ENCODE assay signal across 21 mouse cellular contexts in the genomic region with DNA sequence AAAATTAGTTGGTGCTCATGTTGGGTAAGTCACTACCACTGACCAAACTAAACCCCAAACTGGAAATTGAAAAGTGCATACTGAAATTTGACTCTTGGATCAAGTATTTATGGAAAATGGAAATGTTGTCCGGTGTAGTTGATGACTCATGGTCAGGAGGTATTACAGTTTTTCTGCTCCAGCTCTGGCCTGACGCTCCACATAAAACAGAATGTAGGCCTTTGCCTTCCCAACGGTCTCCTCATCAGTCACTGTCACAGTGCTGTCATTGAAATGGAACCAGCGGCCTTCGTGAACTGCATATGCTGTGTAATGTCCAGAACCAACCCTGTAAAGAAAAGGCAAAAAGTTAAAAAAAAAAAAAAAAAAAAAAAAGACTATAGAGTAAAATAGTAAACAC. TPM values are rescaled to one million over a fixed set of nuclear protein-coding genes. Genes with fewer than 3 reads are reported as not detected.
DNase-seq lines count a peak whose midpoint lies in the region; ATAC-seq lines count a peak whose summit lies in the region.
"Had no signal": no experiment of that assay in that cellular context is flagged by ENCODE, and none has a peak within 500 bp of the region (broad histone marks: within the 10 kb centered on the region; RNA-seq: fewer than 3 reads in every experiment).

No protein-coding gene starts in this region.

- H3K4me3 ChIP-seq in liver, embryonic 11.5 days (ENCODE audit: low read depth, low read length): no peak overlapping the region
- H3K4me3 ChIP-seq: embryonic facial prominence, embryonic 10.5 days; embryonic facial prominence, embryonic 15.5 days; forebrain, embryonic 13.5 days; heart, embryonic 13.5 days; limb, embryonic 13.5 days; liver, embryonic 13.5 days; megakaryocyte, embryonic 14.5 days; midbrain, embryonic 12.5 days had no signal

- DNase-seq in adrenal gland, adult 8-10 months: peak; percentile 57
- no peak for DNase-seq in adrenal gland, postnatal 14 days
- DNase-seq in liver, embryonic 11.5 days (ENCODE audit: low spot score): peak; percentile 10
- DNase-seq in liver: no peak
- peak; percentile 10 for DNase-seq in adipocyte (ENCODE audit: low spot score)
- no peak for DNase-seq in cerebellum, adult 9-10 months
- DNase-seq: gastrocnemius, postnatal 36 days; kidney, postnatal 4 days; liver, embryonic 13.5 days; lung, postnatal 4 days; thymus, adult 2 months; thymus, postnatal 36 days had no signal

- H3K27me3 ChIP-seq in liver, embryonic 11.5 days (replicated peaks; ENCODE audit: control insufficient read depth, insufficient read depth, low read length): no peaks in the 10 kb centered on the region
- H3K27me3 ChIP-seq: embryonic facial prominence, embryonic 15.5 days; forebrain, embryonic 13.5 days; heart, embryonic 13.5 days; limb, embryonic 13.5 days; liver, embryonic 13.5 days; megakaryocyte, embryonic 14.5 days; midbrain, embryonic 12.5 days had no signal

- WGBS in liver, embryonic 11.5 days: 87% methylated on average over 5 of the region's 5 CpGs

- H3K4me1 ChIP-seq in liver, embryonic 11.5 days (replicated peaks; ENCODE audit: control insufficient read depth, insufficient read depth, low read length): peaks cover 2% of the 10 kb centered on the region
- H3K4me1 ChIP-seq: midbrain, embryonic 12.5 days had no signal

- peaks cover 28% of the 10 kb centered on the region for H3K36me3 ChIP-seq in liver, embryonic 11.5 days (ENCODE audit: control insufficient read depth, insufficient read depth, low read length)

- H3K9ac ChIP-seq in liver, embryonic 11.5 days (ENCODE audit: low read depth, low read length): no peak overlapping the region
- H3K9ac ChIP-seq: embryonic facial prominence, embryonic 15.5 days; forebrain, embryonic 13.5 days; heart, embryonic 13.5 days; limb, embryonic 13.5 days; liver, embryonic 13.5 days; midbrain, embryonic 12.5 days had no signal

- no peak overlapping the region for H3K27ac ChIP-seq in liver, embryonic 11.5 days (ENCODE audit: low read depth, low read length)
- H3K27ac ChIP-seq: embryonic facial prominence, embryonic 10.5 days; heart, embryonic 13.5 days; limb, embryonic 13.5 days; liver, embryonic 13.5 days had no signal

- H3K9me3 ChIP-seq in liver, embryonic 11.5 days (ENCODE audit: control insufficient read depth, low read length): no peaks in the 10 kb centered on the region
- H3K9me3 ChIP-seq: embryonic facial prominence, embryonic 10.5 days; embryonic facial prominence, embryonic 15.5 days; forebrain, embryonic 13.5 days; heart, embryonic 13.5 days; limb, embryonic 13.5 days; liver, embryonic 13.5 days; megakaryocyte, embryonic 14.5 days; midbrain, embryonic 12.5 days had no signal

- ATAC-seq in liver, embryonic 11.5 days (replicated peaks; ENCODE audit: low FRiP score): no peak
- ATAC-seq in activated CD4-positive, CD25-positive, alpha-beta regulatory T cell, adult 4 months: no peak
- ATAC-seq: forebrain, embryonic 13.5 days; hindbrain, embryonic 16.5 days had no signal

- no peak overlapping the region for H3K4me2 ChIP-seq in liver, embryonic 11.5 days
- H3K4me2 ChIP-seq: embryonic facial prominence, embryonic 15.5 days; forebrain, embryonic 13.5 days; heart, embryonic 13.5 days; limb, embryonic 13.5 days; liver, embryonic 13.5 days; midbrain, embryonic 12.5 days had no signal

RNA-seq across cellular contexts. Expression of a gene that starts 3.9 kb away (rescaled TPM):
- total RNA-seq in adrenal gland, adult 8-10 months (2022): under 1 TPM; 0.52 to 0.84 (median 0.65) TPM
- 0.52 and 1.5 TPM in 2 replicates for total RNA-seq in adrenal gland, postnatal 14 days (2021)
- polyA plus RNA-seq in liver, embryonic 11.5 days (2014; fragmentation: Nextera tagmentation; extraction: Ambion mirVana): 1.3 and 1.5 TPM in 2 replicates
- polyA plus RNA-seq in activated CD4-positive, CD25-positive, alpha-beta regulatory T cell, adult 4 months (2017; shearing (Covaris generic)): 1 to 10 TPM; 1.6 to 3.9 TPM

Comparison
In these comparisons a context has a peak if more than half of its experiments do, and no peak if none do; other contexts are left out.
1. DNase-seq: peak in adrenal gland, adult 8-10 months (single experiment), liver, embryonic 11.5 days (single experiment) and adipocyte (single experiment); none in adrenal gland, postnatal 14 days (single experiment), liver (single experiment) and cerebellum, adult 9-10 months (single experiment).